Mouse (Mus musculus) lung, embryonic 14.5 days (tissue): ENCODE measurements at regions not wholly inside any gene's neighbourhood (a gene's known extent, or its start where the extent isn't known, plus 50 kb on each side); places are given as distances from the start of the nearest gene placed in this dataset.

Experiments used
- ATAC-seq: fragments of 200-750 bp; cut with Nextera tagmentation; 2 replicates; pipeline ENCODE4 v1.8.0; 2017; ENCODE audit warnings: mild to moderate bottlenecking, moderate TSS enrichment, moderate library complexity; ENCODE audit not compliant: insufficient read depth
- DNase-seq: peaks from one replicate; pipeline ENCODE4 v3.0.0-alpha.2; 2015
- H3K27ac ChIP-seq: fragments of 300-500 bp; sonication (generic); 2 replicates; pipeline ENCODE4 v1.5.1; 2014; ENCODE audit warnings: low read depth, mild to moderate bottlenecking, moderate library complexity
- H3K27me3 ChIP-seq: fragments of 300-500 bp; sonication (generic); 2 replicates; pipeline ENCODE4 v1.6.1; 2014; ENCODE audit warnings: low read length, control low read depth; ENCODE audit not compliant: insufficient read depth
- H3K36me3 ChIP-seq: fragments of 300-500 bp; sonication (generic); 2 replicates; pipeline ENCODE4 v1.6.1; 2014; ENCODE audit warnings: control low read depth; ENCODE audit not compliant: insufficient read depth
- H3K4me1 ChIP-seq: fragments of 300-500 bp; sonication (generic); 2 replicates; pipeline ENCODE4 v1.6.1; 2014; ENCODE audit warnings: antibody characterized with exemption, control low read depth; ENCODE audit not compliant: insufficient read depth
- H3K4me2 ChIP-seq: fragments of 300-500 bp; sonication (generic); 2 replicates; pipeline ENCODE4 v1.6.1; 2014; ENCODE audit warnings: mild to moderate bottlenecking
- H3K4me3 ChIP-seq: fragments of 300-500 bp; sonication (generic); 2 replicates; pipeline ENCODE4 v1.5.1; 2014; ENCODE audit warnings: low read depth, low read length
- H3K9ac ChIP-seq: fragments of 300-500 bp; sonication (generic); 2 replicates; pipeline ENCODE4 v1.6.1; 2014
- H3K9me3 ChIP-seq: fragments of 300-500 bp; sonication (generic); 2 replicates; pipeline ENCODE4 v1.6.1; 2016; ENCODE audit warnings: low read depth, low read length, control low read depth
- CTCF ChIP-seq: IDR thresholded peaks from 2 replicates; pipeline ENCODE4 v1.5.1; 2016; ENCODE audit warnings: antibody characterized with exemption, low read depth
- WGBS: fragments of 180-500 bp; shearing (Covaris S2); extraction: QIAGEN DNeasy Blood & Tissue Kit; methylation state at CpG from one replicate; pipeline ENCODE4 v1.1.7; 2014; 5-methylcytosine and 5-hydroxymethylcytosine counted together

DNA sequence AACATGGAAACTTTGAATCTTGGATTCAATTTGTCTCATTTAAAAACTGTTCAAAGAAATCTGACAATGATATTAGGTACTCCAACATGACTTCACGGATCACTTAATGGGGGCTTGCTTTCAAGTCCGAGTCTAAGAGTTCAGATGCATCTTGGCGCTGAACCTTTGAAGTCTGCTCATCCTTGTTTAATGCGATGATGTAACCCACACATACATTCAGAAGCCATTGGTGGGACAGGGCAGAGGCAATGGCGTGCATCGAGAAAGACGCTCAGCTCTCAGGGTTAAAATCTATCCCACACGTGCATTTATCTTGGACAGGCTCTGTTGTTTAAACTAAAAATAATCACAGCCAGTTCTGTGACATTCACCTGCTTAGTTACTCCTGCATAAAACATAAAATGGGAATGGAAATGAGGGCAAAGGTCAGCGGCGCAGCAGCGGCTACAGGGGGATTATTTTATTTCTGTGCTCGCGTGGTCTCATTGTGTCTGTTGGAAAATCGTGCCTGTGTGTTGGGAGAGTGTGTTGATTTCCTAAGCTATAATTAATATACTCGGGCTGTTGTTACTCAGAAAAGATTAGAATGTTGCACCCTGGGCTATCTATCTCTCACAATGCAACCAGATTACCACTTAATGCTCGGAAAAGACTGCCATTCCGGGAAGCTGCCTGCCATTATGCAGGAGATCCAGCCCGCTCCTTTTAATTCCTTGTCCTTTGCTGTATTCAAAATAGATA lies 754.5 kb downstream of the Nedd1 start:
- DNase-seq (no peak), ATAC-seq (no peak)
- Histone ChIP-seq H3K4me1 (no peaks in the 10 kb centered on the region), H3K27ac (no peak overlapping the region), H3K9ac (no peak overlapping the region), H3K4me2 (no peak overlapping the region), H3K27me3 (no peaks in the 10 kb centered on the region), H3K36me3 (no peaks in the 10 kb centered on the region), H3K9me3 (no peaks in the 10 kb centered on the region), H3K4me3 (no peak overlapping the region)
- WGBS = 82% methylated on average over 18 of the region's 18 CpGs
- no peak for TF ChIP-seq CTCF

DNA sequence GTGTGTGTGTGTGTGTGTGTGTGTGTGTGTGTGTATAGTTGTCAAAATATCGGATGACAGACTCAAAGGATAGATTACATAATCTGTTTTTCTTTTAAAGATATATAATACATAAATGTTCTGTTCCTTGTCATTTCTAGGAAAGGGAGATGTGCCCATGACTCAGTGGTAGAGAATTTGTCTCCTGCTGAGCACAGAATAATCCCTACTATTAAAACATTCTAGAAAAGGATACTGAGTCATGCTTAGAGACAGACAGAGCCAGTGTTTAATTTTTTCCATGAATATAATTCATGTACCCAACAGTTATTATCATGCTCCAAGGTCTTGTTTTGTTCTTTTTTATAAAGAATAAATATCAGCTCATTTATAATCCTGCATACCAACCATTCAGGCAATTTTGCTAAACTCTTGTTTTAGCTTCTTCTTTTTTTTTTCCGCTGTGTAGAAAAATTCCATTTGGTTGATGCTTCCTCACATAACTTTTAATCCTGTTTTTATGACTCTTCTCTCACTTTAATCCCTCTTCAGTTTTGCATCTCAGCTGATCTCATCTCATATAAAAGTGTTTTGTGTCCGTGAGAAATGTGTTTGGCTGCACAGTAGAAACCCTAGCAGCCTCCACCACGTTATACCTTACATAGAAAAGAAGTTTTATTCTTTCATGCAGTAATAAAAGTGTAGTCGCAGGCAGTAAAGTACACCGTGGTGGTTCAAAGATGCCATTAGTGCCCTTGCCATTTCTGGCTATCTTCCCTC lies 762.3 kb downstream of the Nedd1 start:
- H3K27me3 ChIP-seq = no peaks in the 10 kb centered on the region
- no peak overlapping the region for H3K9ac ChIP-seq
- H3K27ac ChIP-seq = no peak overlapping the region
- no peaks in the 10 kb centered on the region for H3K36me3 ChIP-seq
- no peak for ATAC-seq
- no peak overlapping the region for H3K4me3 ChIP-seq
- H3K4me1 ChIP-seq = no peaks in the 10 kb centered on the region
- no peak overlapping the region for H3K4me2 ChIP-seq
- H3K9me3 ChIP-seq = no peaks in the 10 kb centered on the region
- DNase-seq = no peak
- no peak for TF ChIP-seq CTCF
- 77% methylated on average over 6 of the region's 6 CpGs for WGBS

DNA sequence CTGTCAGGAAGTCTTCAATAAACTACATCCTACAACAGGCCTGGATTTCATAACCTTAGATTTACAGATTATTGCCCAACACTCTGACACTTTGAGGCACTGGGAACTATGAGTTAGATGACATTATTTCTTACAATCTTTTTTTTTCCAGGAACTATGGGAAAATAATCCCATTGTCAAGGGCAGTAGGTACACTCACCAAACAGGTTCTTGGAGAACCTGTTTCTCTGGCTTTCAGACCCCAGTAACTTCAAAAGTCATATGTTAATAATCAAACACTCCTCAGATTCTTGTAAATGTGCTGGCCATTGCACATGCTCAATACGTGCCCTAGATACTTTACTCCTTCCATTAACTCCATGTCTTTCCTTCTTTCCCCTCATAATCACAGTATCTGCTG lies 769.1 kb downstream of the Nedd1 start:
- DNase-seq (peak; percentile 61), ATAC-seq (peak; percentile 65)
- Histone ChIP-seq H3K9me3 (no peaks in the 10 kb centered on the region), H3K27me3 (no peaks in the 10 kb centered on the region), H3K9ac (no peak overlapping the region), H3K4me1 (no peaks in the 10 kb centered on the region), H3K4me2 (no peak overlapping the region), H3K27ac (no peak overlapping the region), H3K36me3 (no peaks in the 10 kb centered on the region), H3K4me3 (no peak overlapping the region)
- no peak for TF ChIP-seq CTCF
- 64% methylated on average over 1 of the region's 1 CpGs for WGBS

DNA sequence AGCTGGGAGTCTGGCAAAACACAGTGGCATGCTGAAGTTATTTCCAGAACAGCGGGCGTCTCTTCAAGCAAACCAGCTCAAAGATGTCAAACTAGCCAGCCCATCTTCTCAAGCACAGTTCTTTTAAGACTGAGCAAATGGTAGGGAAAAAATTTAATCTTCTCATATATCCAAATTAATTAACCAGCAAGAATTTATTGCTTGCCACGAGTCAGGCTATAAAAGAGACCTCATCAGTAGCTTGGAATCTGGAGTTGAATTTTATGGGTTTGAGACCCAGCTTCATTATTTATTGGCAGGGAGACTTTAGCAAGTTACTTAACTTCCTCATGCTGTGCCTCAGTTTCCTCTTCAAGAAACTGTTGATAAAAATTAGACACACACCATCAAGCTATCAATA lies 742.5 kb upstream of the Tmpo start:
- H3K27me3 ChIP-seq = no peaks in the 10 kb centered on the region
- H3K9me3 ChIP-seq = no peaks in the 10 kb centered on the region
- H3K36me3 ChIP-seq = no peaks in the 10 kb centered on the region
- no peak for TF ChIP-seq CTCF
- H3K27ac ChIP-seq = no peak overlapping the region
- 72% methylated on average over 3 of the region's 3 CpGs for WGBS
- no peak overlapping the region for H3K9ac ChIP-seq
- no peak overlapping the region for H3K4me3 ChIP-seq
- ATAC-seq (no peak), DNase-seq (no peak)
- H3K4me1 ChIP-seq = no peaks in the 10 kb centered on the region
- H3K4me2 ChIP-seq = no peak overlapping the region

DNA sequence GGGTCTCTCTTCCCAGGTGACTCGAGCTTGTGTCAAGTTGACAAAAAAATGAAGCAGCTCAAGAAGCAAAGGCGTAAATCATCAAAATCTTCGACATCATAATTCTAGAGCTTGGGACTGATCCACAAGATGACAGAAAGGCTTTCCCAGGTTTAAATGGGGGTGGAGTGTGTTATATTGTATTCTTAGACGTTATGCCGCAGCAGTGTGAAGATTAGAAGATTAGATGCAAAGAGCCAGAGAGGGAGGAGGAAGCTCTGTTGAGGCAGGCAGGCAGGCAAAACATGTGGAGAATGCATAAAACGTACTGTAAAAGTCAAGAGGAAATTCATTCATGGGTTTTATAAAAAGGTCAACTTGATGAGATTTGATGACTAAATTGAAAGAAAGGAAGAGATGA lies 708.7 kb upstream of the Tmpo start:
- Histone ChIP-seq H3K4me3 (no peak overlapping the region), H3K9me3 (no peaks in the 10 kb centered on the region), H3K27me3 (no peaks in the 10 kb centered on the region), H3K36me3 (no peaks in the 10 kb centered on the region), H3K4me2 (no peak overlapping the region), H3K4me1 (no peaks in the 10 kb centered on the region), H3K27ac (no peak overlapping the region), H3K9ac (no peak overlapping the region)
- DNase-seq (no peak), ATAC-seq (no peak)
- no peak for TF ChIP-seq CTCF
- 75% methylated on average over 6 of the region's 6 CpGs for WGBS

DNA sequence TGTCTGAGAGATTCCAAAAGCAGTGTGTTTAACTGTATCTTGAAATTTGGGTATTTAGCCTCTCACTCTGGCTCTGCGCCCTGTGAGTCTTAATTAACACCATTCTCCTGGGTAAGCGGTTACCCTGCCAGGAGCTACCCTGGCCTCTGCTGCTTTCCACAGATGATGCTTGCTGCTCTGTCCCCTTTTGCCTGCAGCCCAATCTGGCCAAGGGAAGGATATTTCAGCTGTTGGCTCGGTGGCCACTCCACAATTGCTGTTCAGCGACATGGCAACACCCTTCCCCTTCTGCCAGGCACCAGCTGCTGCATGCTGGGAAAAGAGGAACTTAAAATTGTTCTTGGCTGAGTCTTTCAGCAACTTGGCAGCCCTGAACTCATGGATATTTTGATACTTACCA lies 707.4 kb upstream of the Tmpo start:
- Histone ChIP-seq H3K36me3 (no peaks in the 10 kb centered on the region), H3K27ac (no peak overlapping the region), H3K9me3 (no peaks in the 10 kb centered on the region), H3K4me2 (no peak overlapping the region), H3K9ac (no peak overlapping the region), H3K4me3 (no peak overlapping the region), H3K27me3 (no peaks in the 10 kb centered on the region), H3K4me1 (no peaks in the 10 kb centered on the region)
- DNase-seq (no peak), ATAC-seq (no peak)
- 76% methylated on average over 4 of the region's 4 CpGs for WGBS
- TF ChIP-seq CTCF = no peak

DNA sequence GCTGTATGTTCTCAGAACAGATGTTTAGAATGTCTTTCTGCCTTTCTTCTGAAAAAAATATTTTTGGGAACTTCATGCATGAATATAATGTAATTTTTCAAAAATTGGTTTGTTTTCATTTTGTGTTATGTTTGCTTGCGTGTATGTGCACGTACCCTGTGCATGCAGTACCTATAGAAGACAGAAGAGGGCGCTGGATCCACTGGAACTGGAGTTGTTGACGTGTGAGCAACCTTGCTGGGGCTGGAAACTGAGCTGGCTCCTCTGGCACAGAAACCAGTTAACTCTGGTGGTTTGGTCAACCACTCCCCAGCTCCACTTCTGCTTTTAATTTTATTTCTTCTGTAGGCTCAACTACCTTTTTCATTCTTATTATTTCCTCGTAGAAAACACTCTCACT lies 702.0 kb upstream of the Tmpo start:
- Histone ChIP-seq H3K27ac (no peak overlapping the region), H3K4me3 (no peak overlapping the region), H3K9me3 (no peaks in the 10 kb centered on the region), H3K4me2 (no peak overlapping the region), H3K4me1 (no peaks in the 10 kb centered on the region), H3K9ac (no peak overlapping the region), H3K27me3 (no peaks in the 10 kb centered on the region), H3K36me3 (no peaks in the 10 kb centered on the region)
- peak; percentile 50 for TF ChIP-seq CTCF
- peak; percentile 33 for DNase-seq
- ATAC-seq = no peak
- 67% methylated on average over 5 of the region's 5 CpGs for WGBS
